Mouse (Mus musculus) spleen, adult 12 weeks (tissue): ENCODE results near the gene Tpst2.
A peak's percentile ranks its signal among the peaks of the same experiment; 100 is the strongest.

Source experiments
- DNase-seq: peaks from one replicate; pipeline ENCODE4 v3.0.0; 2022; ENCODE audit warnings: low spot score

Gene Tpst2

DNA sequence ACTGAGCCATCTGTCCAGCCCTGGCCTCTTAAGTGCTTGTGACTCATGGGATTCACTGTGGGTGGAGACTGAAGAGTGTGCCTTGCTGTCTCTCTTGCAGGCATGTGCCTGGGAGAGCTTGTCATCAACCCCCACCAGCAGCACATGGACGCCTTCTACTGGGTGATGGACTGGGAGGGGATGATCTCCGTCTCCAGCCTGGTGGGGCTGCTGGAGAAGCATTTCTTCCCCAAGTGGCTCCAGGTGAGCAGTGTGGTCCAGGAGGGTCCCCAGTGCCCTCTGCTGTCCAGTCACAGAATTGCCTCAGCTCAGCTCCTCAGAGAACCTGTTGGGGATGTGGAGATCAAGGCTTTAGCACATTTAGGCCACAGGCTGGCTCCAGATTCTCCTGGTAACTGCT lies 59.0 kb downstream of the Tpst2 start:
- peak; percentile 35 for DNase-seq

DNA sequence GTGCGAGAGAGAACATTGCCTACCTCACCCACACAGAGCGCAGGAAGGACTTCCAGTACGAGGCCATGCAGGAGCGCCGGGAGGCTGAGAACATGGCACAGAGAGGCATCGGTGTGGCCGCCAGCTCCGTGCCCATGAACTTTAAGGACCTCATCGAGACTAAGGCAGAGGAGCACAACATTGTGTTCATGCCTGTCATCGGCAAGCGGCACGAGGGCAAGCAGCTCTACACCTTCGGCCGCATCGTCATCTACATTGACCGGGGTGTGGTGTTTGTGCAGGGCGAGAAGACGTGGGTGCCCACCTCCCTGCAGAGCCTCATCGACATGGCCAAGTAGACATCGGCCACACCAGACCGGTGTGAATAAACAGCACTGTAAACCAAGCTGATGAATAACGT lies 60.5 kb downstream of the Tpst2 start:
- no peak for DNase-seq

DNA sequence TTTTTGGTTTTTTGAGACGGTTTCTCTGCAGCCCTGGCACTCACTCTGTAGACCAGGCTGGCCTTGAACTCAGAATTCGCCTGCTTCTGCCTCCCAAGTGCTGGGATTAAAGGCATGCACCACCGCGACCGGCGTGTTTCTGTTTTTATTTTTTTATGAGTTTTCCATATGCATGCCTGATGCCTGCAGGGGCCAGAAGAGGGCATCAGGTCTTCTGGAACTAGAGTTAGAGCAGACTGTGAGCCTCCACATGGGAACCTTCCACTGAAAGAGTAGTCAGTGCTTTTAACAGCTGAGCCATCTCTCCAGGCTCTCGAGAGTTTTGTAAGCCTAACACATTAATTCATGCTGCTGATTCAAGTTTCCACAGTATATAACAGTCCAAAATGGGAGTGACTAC lies 62.7 kb downstream of the Tpst2 start:
- DNase-seq: no peak

DNA sequence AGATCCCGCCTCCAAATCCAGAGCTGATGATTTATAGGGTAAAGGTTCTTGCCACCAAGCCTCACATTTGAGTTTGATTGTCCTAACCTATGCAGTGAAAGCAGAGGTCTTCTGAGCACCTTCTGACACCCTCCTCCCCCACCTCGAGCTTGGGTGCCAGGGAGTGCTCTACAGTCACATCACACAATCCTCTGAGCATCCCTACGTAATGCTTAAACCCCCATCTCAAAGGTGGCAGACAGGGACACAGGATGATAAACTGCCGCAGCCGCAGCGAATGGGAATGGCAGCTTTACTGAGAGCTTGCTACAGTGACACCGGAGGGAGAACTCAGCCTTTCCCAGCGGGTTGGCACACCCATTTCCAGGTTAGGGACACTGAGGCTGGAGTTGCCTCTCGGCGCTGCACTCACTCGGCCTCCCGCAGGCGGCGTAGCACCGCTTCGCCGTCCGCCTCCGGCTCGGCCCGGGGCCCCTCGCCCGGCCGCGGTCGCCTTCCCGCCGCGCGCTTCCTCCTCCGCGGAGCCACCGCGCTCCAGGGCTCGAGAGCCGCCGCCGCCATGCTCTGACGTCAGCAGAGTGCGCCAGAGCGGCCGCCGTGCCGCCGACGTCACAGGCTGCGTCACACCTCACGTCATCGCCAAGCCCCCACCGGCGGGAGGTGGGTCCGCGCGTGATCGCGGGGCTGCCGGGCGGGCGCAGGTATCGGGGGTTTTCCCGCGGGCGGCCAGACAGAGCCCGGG lies 66.1 kb downstream of the Tpst2 start, which contains the start of the genes Srrd and Hps4:
Gene Srrd, minus strand, starts transcription at position 578 of the 742 bp plus-strand sequence.
Gene Hps4, plus strand, starts transcription at position 621 of the 742 bp plus-strand sequence.
- DNase-seq: peak; percentile 82

DNA sequence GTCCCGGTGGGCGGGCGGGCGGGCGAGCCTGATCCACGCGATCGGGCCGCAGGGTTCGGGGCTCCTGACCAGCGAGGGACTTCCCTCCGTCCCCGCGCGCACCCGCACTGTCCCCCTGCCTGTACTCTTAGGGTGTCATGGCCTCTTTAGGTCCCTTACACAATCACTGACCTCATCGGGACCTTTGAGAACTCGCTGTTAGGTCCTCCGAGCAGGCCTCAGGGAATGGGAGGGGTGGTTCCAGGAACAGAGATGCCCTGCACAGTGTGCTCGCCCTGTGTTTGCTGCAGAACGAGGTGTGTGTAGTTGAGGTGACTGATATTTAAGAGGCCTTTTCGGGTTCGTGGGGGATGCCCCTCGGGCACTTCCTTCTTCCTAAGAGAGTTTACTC lies 66.7 kb downstream of the Tpst2 start:
- DNase-seq: no peak

DNA sequence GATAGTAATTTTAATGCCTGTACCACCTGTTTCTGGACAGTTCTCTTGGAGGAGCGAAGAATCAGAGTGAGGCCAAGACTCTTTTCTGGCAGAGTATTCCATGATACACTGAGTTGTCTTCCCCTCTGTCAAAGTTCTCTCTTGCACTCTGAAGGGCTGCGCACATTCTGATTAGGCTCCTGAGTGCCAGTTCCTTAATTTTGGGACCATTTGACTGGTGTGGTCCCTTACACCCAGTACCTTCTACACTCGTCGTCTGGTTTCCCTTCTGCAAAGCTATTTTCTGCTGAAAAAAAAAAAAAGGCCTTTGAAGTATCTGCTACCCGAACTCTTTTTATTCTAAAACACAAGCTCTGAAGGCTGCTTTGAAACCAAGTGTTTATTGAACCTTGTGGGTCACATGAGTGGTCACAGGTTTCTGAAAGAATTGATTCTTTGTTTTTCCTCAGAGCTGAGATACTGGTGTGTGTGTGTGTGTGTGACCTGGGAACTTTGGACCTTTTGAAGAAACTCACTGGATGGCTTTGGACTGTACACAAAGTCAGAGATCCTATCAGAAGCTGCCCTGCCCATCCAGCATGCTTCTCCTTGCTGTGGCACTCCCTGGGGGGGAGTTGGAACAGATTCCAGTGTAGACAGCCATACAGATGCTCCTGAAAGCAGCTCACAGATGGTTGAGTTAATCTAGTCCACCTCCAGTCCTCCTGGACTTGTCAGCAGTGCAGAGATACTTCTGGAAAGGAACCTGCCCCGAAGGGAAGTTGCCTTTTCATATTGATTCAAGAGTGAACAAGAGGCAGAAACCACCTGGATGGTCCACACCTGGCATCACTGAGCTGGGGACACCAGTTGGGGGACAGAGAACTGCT lies 67.8 kb downstream of the Tpst2 start:
- no peak for DNase-seq

DNA sequence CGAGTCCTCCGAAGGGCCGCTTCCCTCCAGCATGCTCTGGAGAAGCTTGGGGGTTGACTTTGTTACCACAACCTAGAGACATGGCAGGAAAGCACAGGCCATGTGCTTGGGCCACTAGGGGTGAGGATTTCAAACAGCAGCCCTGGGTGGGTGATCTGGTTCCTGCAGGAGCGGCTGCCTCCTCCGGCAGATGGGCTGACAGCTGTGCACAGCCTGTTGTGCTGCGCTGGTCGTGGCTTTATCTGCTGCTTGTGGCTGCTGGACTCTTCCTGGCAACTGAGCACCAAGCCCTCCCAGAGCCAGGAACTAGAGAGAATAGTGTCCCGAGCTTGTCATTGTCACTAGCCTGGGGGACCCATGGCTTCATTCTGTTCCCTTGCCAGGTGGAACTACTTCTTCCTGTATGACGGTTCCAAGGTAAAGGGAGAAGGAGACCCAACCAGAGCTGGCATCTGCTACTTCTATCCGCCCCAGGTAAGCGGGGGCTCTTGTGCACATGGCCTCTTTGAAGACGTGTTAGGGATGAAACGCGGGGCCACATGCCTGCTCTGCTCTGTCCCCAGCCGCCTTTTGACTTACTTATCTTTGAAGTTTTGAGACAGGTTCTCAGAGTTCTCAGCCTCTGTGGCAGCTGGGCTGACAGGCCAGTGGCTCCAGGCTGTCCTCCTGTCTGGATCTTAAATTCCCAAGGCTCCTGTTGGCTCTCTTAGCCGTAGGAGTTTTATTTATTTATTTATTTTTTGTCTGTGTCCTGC lies 69.9 kb downstream of the Tpst2 start:
- DNase-seq: no peak

DNA sequence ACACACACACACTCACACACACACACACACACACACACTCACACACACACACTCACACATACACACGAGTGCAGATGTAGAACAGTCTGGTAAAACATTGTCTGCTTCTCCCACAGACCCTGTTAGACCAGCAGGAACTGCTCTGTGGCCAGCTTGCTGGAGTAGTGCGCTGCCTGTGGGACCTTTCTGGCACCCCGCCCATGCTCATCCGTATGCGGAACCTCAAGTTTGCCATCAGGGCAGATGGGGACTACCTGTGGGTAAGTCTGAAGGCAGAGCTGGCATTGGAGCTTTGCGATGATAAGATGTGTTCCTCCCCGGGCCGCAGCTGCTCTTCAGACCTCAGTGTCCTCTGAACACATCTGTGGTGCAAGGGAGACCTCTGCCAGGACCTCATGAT lies 72.7 kb downstream of the Tpst2 start:
- DNase-seq: no peak

DNA sequence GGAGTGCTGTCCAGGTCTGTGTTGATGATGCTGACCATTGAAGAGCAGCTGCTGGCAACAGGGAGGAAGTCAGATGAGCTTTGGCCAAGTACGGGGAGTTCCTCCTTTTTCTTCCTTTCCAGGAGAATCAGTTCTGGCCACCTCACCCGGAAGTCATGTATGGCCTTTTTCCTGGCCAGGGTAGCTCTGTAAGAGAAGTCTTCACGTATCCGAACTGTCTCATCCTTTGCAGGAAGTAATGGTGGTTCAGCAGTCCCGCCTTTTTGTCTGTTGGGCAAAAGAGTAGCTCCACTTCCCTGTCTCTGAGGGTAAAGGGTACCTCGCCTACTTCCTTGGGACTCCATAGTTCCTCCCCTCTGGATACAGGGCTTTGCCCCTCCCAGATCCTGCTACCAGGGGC lies 79.0 kb downstream of the Tpst2 start:
- DNase-seq: no peak

DNA sequence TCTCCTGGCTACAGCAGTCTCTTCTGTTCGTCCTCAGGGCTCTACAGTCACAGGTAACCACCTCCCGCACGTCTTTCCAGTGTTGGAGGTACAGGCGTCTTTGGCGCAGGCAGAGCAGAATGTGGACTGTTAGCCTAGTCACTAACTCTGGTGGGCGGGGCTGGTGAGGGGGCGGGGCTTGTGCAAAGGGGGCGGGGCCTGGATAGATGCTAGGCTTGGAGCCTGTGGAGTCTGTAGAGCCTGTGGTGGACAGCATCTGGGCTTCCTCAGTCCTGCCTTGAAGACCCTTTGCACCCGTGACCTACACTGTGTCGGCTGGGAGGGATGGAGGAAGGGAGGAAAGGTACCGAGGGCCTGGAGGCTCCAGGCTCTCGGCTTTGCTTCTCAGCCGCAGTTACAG lies 79.4 kb downstream of the Tpst2 start, which contains the start of gene Gm6583:
Gene Gm6583, minus strand, starts transcription at position 124 of the 400 bp plus-strand sequence.
- DNase-seq: no peak

DNA sequence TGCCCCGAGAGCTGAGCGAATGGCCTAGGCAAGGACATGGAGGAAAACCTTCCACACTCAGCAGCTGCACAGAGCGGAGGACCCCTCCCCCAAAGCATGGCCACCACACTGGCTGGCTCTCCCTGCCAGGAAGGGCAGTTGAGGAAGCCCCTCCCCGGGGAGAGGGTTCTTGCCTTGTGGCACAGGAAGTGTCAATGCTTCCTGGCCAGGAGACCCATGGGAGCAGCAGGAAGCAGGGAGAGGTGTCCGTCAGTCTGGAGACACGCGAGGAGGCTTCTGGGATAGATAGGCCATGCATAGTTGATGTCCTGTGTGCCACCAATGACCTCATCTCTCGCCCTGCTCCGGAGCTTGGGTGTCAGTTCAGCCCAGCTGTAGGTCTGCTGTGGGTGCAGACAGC lies 79.8 kb downstream of the Tpst2 start:
- DNase-seq: no peak

DNA sequence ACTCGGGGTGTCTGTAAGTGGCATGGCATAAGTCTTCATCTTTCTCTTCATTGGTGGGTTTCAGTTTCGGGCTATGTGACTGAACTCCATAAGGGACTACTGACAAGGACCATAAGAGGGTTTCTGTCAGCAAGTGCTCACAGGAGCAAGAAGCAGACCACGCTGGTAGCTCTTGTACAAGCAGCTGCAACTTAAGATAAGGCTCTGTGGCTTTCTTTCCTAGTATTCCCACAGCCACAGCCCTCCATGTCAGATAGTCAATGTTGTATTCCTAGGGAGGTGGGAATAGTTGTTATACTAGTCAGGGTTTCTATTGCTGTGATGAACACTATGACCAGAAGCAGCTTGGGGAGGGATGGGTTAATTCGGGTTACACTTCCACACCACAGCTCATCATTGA lies 83.0 kb downstream of the Tpst2 start:
- DNase-seq: no peak

DNA sequence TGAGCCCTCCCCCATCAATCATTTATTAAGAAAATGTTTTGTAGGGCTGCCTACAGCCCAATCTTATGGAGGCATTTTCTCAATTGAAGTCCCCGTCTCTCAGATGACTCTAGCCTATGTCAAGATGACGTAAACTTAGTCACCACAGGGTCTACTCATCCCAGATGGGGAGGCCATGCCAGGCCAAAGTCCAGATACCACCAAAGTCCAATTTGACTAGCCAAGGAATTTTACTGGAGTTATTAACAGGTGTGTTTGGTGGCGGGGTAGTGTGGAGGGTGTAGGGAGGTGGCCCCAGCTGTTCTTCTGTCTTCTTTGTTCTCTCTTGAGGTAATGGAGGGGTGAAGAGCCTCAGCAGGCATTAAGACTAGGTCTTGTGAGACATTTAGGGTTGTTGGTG lies 83.6 kb downstream of the Tpst2 start:
- no peak for DNase-seq

DNA sequence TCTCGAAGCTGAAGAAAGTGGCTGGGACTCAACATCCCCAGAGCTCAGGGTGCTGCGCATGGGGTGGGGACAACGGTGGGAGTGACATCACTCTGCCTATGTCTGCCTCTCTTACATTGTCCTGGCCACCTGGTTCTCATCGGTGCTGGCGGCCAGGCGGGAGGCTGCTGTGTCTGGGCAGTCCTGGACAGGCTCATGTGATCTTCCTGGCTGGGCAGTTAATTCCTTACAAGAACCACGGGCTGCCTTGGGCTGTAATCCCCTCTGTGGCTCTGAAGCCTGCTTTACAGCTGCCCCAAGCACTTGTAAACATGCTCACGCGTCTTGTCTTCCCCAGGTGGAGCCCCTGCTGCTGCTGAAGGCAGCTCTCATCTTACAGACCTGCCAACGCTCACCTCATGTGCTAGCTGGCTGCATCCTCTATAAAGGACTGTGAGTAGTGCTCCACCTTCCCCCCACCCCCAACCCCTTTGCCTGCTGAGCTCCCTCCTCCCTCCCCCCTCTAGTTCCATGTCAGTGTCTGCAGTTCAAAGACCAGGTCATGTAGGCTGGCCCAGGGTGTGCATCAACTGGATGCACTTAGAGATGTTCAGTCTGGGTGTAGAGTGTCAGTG lies 87.8 kb downstream of the Tpst2 start:
- DNase-seq: no peak
